Comparison of ENCODE assay signal across 9 mouse cellular contexts in genomic region chr17:5397148-5398007, GRCm38 (mm10). TPM values are rescaled to one million over a fixed set of nuclear protein-coding genes. Genes with fewer than 3 reads are reported as not detected.
DNase-seq lines count a peak whose midpoint lies in the region; ATAC-seq lines count a peak whose summit lies in the region.
"Had no signal": no experiment of that assay in that cellular context is flagged by ENCODE, and none has a peak within 500 bp of the region (broad histone marks: within the 10 kb centered on the region; RNA-seq: fewer than 3 reads in every experiment).

No protein-coding gene starts in this region.

- no peaks in the 10 kb centered on the region for H3K9me3 ChIP-seq in heart, embryonic 15.5 days (replicated peaks)
- no peaks in the 10 kb centered on the region for H3K9me3 ChIP-seq in liver, embryonic 12.5 days (replicated peaks)
- no peaks in the 10 kb centered on the region for H3K9me3 ChIP-seq in stomach, embryonic 15.5 days

- no peaks in the 10 kb centered on the region for H3K27me3 ChIP-seq in heart, embryonic 15.5 days
- peaks cover 14% of the 10 kb centered on the region for H3K27me3 ChIP-seq in liver, embryonic 12.5 days (replicated peaks)
- no peaks in the 10 kb centered on the region for H3K27me3 ChIP-seq in stomach, embryonic 15.5 days (replicated peaks)

- DNase-seq in CD4-positive, CD25-positive, alpha-beta regulatory T cell, adult 2 months (ENCODE audit: low read depth, low spot score): peak; percentile 88
- peak; percentile 34 for DNase-seq in brain, embryonic 18.5 days (ENCODE audit: low read depth, low spot score)
- DNase-seq in fibroblast of lung, adult 2 months (ENCODE audit: low read depth): peak; percentile 39
- DNase-seq in kidney, postnatal 14 days: peak; percentile 91
- DNase-seq in neural tube, embryonic 10.5 days (ENCODE audit: extremely low spot score, low spot score): peak; percentile 95

- no peak overlapping the region; the same call in 1 of the 2 replicates for H3K9ac ChIP-seq in heart, embryonic 15.5 days
- H3K9ac ChIP-seq in liver, embryonic 12.5 days: no peak overlapping the region
- H3K9ac ChIP-seq in stomach, embryonic 15.5 days: no peak overlapping the region

- H3K4me3 ChIP-seq in heart, embryonic 15.5 days: no peak overlapping the region
- no peak overlapping the region for H3K4me3 ChIP-seq in liver, embryonic 12.5 days
- no peak overlapping the region for H3K4me3 ChIP-seq in stomach, embryonic 15.5 days (replicated peaks)
- H3K4me3 ChIP-seq: erythroblast, embryonic 14.5 days had no signal

- 28% methylated on average over 33 of the region's 33 CpGs for WGBS in heart, embryonic 15.5 days
- 26% methylated on average over 33 of the region's 33 CpGs for WGBS in liver, embryonic 12.5 days (ENCODE audit: insufficient replicate concordance)
- WGBS in stomach, embryonic 15.5 days: 26% methylated on average over 33 of the region's 33 CpGs

- H3K4me1 ChIP-seq in heart, embryonic 15.5 days (replicated peaks): peaks cover 12% of the 10 kb centered on the region
- H3K4me1 ChIP-seq in liver, embryonic 12.5 days: peaks cover 15% of the 10 kb centered on the region
- 0 out of 2 replicates have a peak, but pooled peaks cover 2% of the 10 kb centered on the region for H3K4me1 ChIP-seq in stomach, embryonic 15.5 days

- ATAC-seq in heart, embryonic 15.5 days (replicated peaks; ENCODE audit: insufficient number of reproducible peaks, insufficient read depth, low FRiP score, low read depth): peak; percentile 38
- peak; percentile 56 for ATAC-seq in liver, embryonic 12.5 days
- peak; percentile 74 for ATAC-seq in stomach, embryonic 15.5 days (ENCODE audit: insufficient read depth, low FRiP score, low read depth)

- H3K4me2 ChIP-seq in heart, embryonic 15.5 days: peak overlapping the region; percentile 46
- peak overlapping the region; percentile 40 for H3K4me2 ChIP-seq in liver, embryonic 12.5 days
- peak overlapping the region; percentile 14 for H3K4me2 ChIP-seq in stomach, embryonic 15.5 days

- H3K36me3 ChIP-seq in heart, embryonic 15.5 days: no peaks in the 10 kb centered on the region
- no peaks in the 10 kb centered on the region for H3K36me3 ChIP-seq in liver, embryonic 12.5 days
- no peaks in the 10 kb centered on the region for H3K36me3 ChIP-seq in stomach, embryonic 15.5 days

- no peak overlapping the region for H3K27ac ChIP-seq in heart, embryonic 15.5 days
- no peak overlapping the region for H3K27ac ChIP-seq in liver, embryonic 12.5 days
- no peak overlapping the region for H3K27ac ChIP-seq in stomach, embryonic 15.5 days

RNA-seq across cellular contexts. Expression of gene Ldhal6b, which starts 21.2 kb away (rescaled TPM):
- polyA plus RNA-seq in heart, embryonic 15.5 days (2015; fragmentation: Nextera tagmentation; extraction: Ambion mirVana): not detected in 2 replicates
- not detected in 2 replicates for polyA plus RNA-seq in liver, embryonic 12.5 days (2016; fragmentation: Nextera tagmentation; extraction: Ambion mirVana)
- not detected in 2 replicates for polyA plus RNA-seq in stomach, embryonic 15.5 days (2015; fragmentation: Nextera tagmentation; extraction: Ambion mirVana)
- polyA plus RNA-seq: erythroblast, embryonic 14.5 days had no signal

RNA-seq across cellular contexts. Expression of gene Tmem242, which starts 42.7 kb away (rescaled TPM):
- polyA plus RNA-seq in heart, embryonic 15.5 days (2015; fragmentation: Nextera tagmentation; extraction: Ambion mirVana): 107 and 118 TPM in 2 replicates
- polyA plus RNA-seq in liver, embryonic 12.5 days (2016; fragmentation: Nextera tagmentation; extraction: Ambion mirVana): 52.6 and 52.8 TPM in 2 replicates
- polyA plus RNA-seq in stomach, embryonic 15.5 days (2015; fragmentation: Nextera tagmentation; extraction: Ambion mirVana): 104 and 126 TPM in 2 replicates

Comparison
In these comparisons a context has a peak if more than half of its experiments do, and no peak if none do; other contexts are left out.
1. DNase-seq: peak in every context shown above with its lines; median percentile 95 in neural tube, embryonic 10.5 days; 91 in kidney, postnatal 14 days; 88 in CD4-positive, CD25-positive, alpha-beta regulatory T cell, adult 2 months; 39 in fibroblast of lung, adult 2 months; 34 in brain, embryonic 18.5 days.